Mouse (Mus musculus): ENCODE data around the gene Cnnm4. TPM values are rescaled to one million over a fixed set of nuclear protein-coding genes. Genes with fewer than 3 reads are reported as not detected.
A peak's percentile ranks its signal among the peaks of the same experiment; 100 is the strongest.

The Cnnm4 gene
- total and polyA plus RNA-seq, 3 experiments = 7.8 to 8.5 TPM; not detected in 1

DNA sequence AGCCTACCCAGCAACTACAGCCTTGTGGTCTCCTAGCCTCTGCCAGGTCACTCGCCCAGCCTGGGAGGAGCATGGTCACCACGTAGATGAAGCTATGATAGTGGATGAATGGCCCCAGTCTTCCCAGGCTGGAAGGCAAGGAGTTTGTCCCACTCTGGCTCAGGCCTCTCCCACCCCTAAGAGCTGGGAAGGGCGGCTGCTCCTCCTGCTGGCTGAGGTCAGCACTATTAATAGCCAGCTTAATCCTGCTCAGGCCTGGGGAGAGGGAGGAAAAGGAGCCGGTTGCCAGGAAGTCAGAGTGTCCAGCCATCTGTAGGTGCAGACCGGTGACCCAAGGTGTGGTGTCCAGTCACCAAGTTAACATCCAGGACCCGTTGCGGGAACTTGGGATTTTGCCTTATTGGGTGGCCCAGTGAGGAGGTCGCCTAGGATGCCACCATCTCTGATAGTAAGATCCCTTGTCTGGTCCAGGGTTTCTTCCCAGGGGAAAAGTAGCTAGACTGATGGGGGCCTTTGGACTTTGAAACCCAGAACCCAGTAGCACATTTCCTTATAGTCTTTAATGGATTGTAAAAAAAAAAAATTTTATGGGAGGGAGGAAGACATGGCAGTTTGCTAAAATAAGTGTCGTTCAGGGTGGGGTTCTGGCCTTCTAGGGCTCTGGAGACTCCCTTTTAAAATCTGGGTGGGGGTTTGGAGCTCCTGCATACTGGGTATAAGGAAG lies 21.2 kb downstream of the Cnnm4 start:
- no peaks in the 10 kb centered on the region for H3K79me2 ChIP-seq (ENCODE audit: control insufficient read depth, insufficient read depth, low read length, poor library complexity)
- H3K4me1 ChIP-seq (ENCODE audit: control insufficient read depth in 1 of 2, insufficient read depth in 2 of 2, low read length in 2 of 2) = no peaks in the 10 kb centered on the region
- no peak overlapping the region for H3K27ac ChIP-seq (ENCODE audit: control insufficient read depth, low read depth, low read length)
- peak in 1 of 3 experiments; percentile 12; a peak in 1 of 6 replicates for TF ChIP-seq CTCF (IDR thresholded peaks at IDR 0.05 in 2 of 3, conservative IDR thresholded peaks at IDR 0.05 in 1 of 3; ENCODE audit: control insufficient read depth in 1 of 3, insufficient read depth in 1 of 3, low read depth in 2 of 3, low read length in 3 of 3, poor library complexity in 1 of 3, severe bottlenecking in 1 of 3)
- TF ChIP-seq TAL1 (IDR thresholded peaks at IDR 0.05; ENCODE audit: low read length) = no peak
- TF ChIP-seq RAD21 (IDR thresholded peaks at IDR 0.05; ENCODE audit: low read depth, low read length) = peak; percentile 4
- H3K9me3 ChIP-seq (replicated peaks; ENCODE audit: insufficient read depth, low read length) = no peaks in the 10 kb centered on the region
- H3K27me3 ChIP-seq (ENCODE audit: control insufficient read depth in 1 of 2, insufficient read depth in 2 of 2, low read length in 2 of 2) = no peaks in the 10 kb centered on the region
- no peaks in the 10 kb centered on the region for H3K36me3 ChIP-seq (ENCODE audit: control insufficient read depth in 1 of 2, insufficient read depth in 2 of 2, low read length in 2 of 2)
- no peak for DNase-seq (ENCODE audit: low read depth, low spot score)
- H3K9ac ChIP-seq (ENCODE audit: control insufficient read depth, low read depth, low read length, poor library complexity, severe bottlenecking) = no peak overlapping the region
- no peak overlapping the region for H3K4me3 ChIP-seq (ENCODE audit: control insufficient read depth in 1 of 2, insufficient read depth in 1 of 2, low read depth in 2 of 2, low read length in 2 of 2)

DNA sequence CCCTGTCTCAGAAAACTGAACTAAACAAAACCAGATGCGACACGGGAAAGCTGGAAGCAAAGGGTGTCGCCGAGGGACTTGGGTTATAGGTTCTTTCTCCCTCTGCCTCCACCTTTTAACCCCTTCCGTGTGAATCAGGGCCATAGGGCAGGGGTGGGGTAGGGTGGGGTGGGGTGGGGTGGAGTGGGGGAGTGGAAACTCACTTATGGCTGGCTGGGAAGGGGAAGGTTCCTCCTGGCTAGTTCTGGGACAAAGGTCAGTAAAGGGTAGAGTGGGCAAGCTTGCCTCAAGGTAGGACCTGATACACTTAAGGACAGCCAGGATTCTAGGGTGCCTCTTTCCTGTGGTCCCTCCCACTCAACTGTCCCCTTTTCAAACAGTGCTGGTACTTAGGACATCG lies 21.9 kb downstream of the Cnnm4 start:
- Histone ChIP-seq H3K4me1 (ENCODE audit: control insufficient read depth in 1 of 2, insufficient read depth in 2 of 2, low read length in 2 of 2) (no peaks in the 10 kb centered on the region), H3K27me3 (ENCODE audit: control insufficient read depth in 1 of 2, insufficient read depth in 2 of 2, low read length in 2 of 2) (no peaks in the 10 kb centered on the region), H3K79me2 (ENCODE audit: control insufficient read depth, insufficient read depth, low read length, poor library complexity) (no peaks in the 10 kb centered on the region), H3K4me3 (ENCODE audit: control insufficient read depth in 1 of 2, insufficient read depth in 1 of 2, low read depth in 2 of 2, low read length in 2 of 2) (no peak overlapping the region), H3K9ac (ENCODE audit: control insufficient read depth, low read depth, low read length, poor library complexity, severe bottlenecking) (no peak overlapping the region), H3K27ac (ENCODE audit: control insufficient read depth, low read depth, low read length) (no peak overlapping the region), H3K9me3 (replicated peaks; ENCODE audit: insufficient read depth, low read length) (no peaks in the 10 kb centered on the region), H3K36me3 (ENCODE audit: control insufficient read depth in 1 of 2, insufficient read depth in 2 of 2, low read length in 2 of 2) (no peaks in the 10 kb centered on the region)
- DNase-seq (ENCODE audit: low read depth, low spot score) = no peak
- no peak for TF ChIP-seq RCOR1 (IDR thresholded peaks at IDR 0.05; ENCODE audit: low read depth, low read length)
- no peak for TF ChIP-seq POLR2AphosphoS2 (IDR thresholded peaks at IDR 0.05; ENCODE audit: low read length)

- Histone ChIP-seq H3K4me1 (ENCODE audit: control insufficient read depth in 1 of 2, insufficient read depth in 2 of 2, low read length in 2 of 2) (no peaks in the 10 kb centered on the region), H3K27me3 (ENCODE audit: control insufficient read depth in 1 of 2, insufficient read depth in 2 of 2, low read length in 2 of 2) (no peaks in the 10 kb centered on the region), H3K79me2 (ENCODE audit: control insufficient read depth, insufficient read depth, low read length, poor library complexity) (no peaks in the 10 kb centered on the region), H3K9me3 (replicated peaks; ENCODE audit: insufficient read depth, low read length) (no peaks in the 10 kb centered on the region), H3K27ac (ENCODE audit: control insufficient read depth, low read depth, low read length) (no peak overlapping the region), H3K36me3 (ENCODE audit: control insufficient read depth in 1 of 2, insufficient read depth in 2 of 2, low read length in 2 of 2) (no peaks in the 10 kb centered on the region), H3K9ac (ENCODE audit: control insufficient read depth, low read depth, low read length, poor library complexity, severe bottlenecking) (no peak overlapping the region), H3K4me3 (ENCODE audit: control insufficient read depth in 1 of 2, insufficient read depth in 1 of 2, low read depth in 2 of 2, low read length in 2 of 2) (no peak overlapping the region)
- no peak for DNase-seq (ENCODE audit: low read depth, low spot score)
- TF ChIP-seq SMC3 (IDR thresholded peaks at IDR 0.05; ENCODE audit: low read depth, low read length) (peak; percentile 44), RAD21 (IDR thresholded peaks at IDR 0.05; ENCODE audit: low read depth, low read length) (peak; percentile 50), CTCF (IDR thresholded peaks at IDR 0.05 in 2 of 3, conservative IDR thresholded peaks at IDR 0.05 in 1 of 3; ENCODE audit: control insufficient read depth in 1 of 3, insufficient read depth in 1 of 3, low read depth in 2 of 3, low read length in 3 of 3, poor library complexity in 1 of 3, severe bottlenecking in 1 of 3) (peak in 2 of 3 experiments; percentile 25 to 43; a peak in 4 of 6 replicates), EP300 (IDR thresholded peaks at IDR 0.05; ENCODE audit: low read depth in 1 of 2, low read length in 2 of 2) (no peak)
These were observed 25.3 kb downstream of the Cnnm4 start for GRCm38 (mm10) chr1:36496719-36497118.

GRCm38 (mm10) chr1:36497312-36497711 lies 25.9 kb downstream of the Cnnm4 start:
- Histone ChIP-seq H3K36me3 (ENCODE audit: control insufficient read depth in 1 of 2, insufficient read depth in 2 of 2, low read length in 2 of 2) (no peaks in the 10 kb centered on the region), H3K27ac (ENCODE audit: control insufficient read depth, low read depth, low read length) (no peak overlapping the region), H3K9ac (ENCODE audit: control insufficient read depth, low read depth, low read length, poor library complexity, severe bottlenecking) (no peak overlapping the region), H3K79me2 (ENCODE audit: control insufficient read depth, insufficient read depth, low read length, poor library complexity) (no peaks in the 10 kb centered on the region), H3K9me3 (replicated peaks; ENCODE audit: insufficient read depth, low read length) (no peaks in the 10 kb centered on the region), H3K4me3 (ENCODE audit: control insufficient read depth in 1 of 2, insufficient read depth in 1 of 2, low read depth in 2 of 2, low read length in 2 of 2) (no peak overlapping the region), H3K4me1 (ENCODE audit: control insufficient read depth in 1 of 2, insufficient read depth in 2 of 2, low read length in 2 of 2) (no peaks in the 10 kb centered on the region), H3K27me3 (ENCODE audit: control insufficient read depth in 1 of 2, insufficient read depth in 2 of 2, low read length in 2 of 2) (no peaks in the 10 kb centered on the region)
- no peak for DNase-seq (ENCODE audit: low read depth, low spot score)
- TF ChIP-seq ELF1 (IDR thresholded peaks at IDR 0.05; ENCODE audit: low read depth, low read length) = no peak
- TF ChIP-seq BHLHE40 (IDR thresholded peaks at IDR 0.05; ENCODE audit: borderline replicate concordance, low read depth, low read length) = no peak
- TF ChIP-seq POLR2A (IDR thresholded peaks at IDR 0.05; ENCODE audit: control insufficient read depth in 1 of 2, insufficient read depth in 1 of 2, low read depth in 1 of 2, low read length in 2 of 2, poor library complexity in 1 of 2) = no peak
- TF ChIP-seq MYB (IDR thresholded peaks at IDR 0.05; ENCODE audit: low read depth, low read length) = no peak
- no peak for TF ChIP-seq KAT2A (conservative IDR thresholded peaks at IDR 0.05; ENCODE audit: low read depth, low read length)
- no peak for TF ChIP-seq USF2 (IDR thresholded peaks at IDR 0.05; ENCODE audit: borderline replicate concordance in 1 of 2, insufficient read depth in 1 of 2, low read depth in 1 of 2, low read length in 2 of 2)
- TF ChIP-seq RAD21 (IDR thresholded peaks at IDR 0.05; ENCODE audit: low read depth, low read length) = no peak
- no peak for TF ChIP-seq E2F4 (IDR thresholded peaks at IDR 0.05; ENCODE audit: borderline replicate concordance, low read depth, low read length)
- no peak for TF ChIP-seq EP300 (IDR thresholded peaks at IDR 0.05; ENCODE audit: low read depth in 1 of 2, low read length in 2 of 2)
- TF ChIP-seq HCFC1 (IDR thresholded peaks at IDR 0.05; ENCODE audit: low read depth, low read length) = no peak
- no peak for TF ChIP-seq ZMIZ1 (IDR thresholded peaks at IDR 0.05; ENCODE audit: low read depth, low read length)
- TF ChIP-seq MEF2A (IDR thresholded peaks at IDR 0.05; ENCODE audit: extremely low read depth, insufficient replicate concordance, low read depth, low read length, poor library complexity, severe bottlenecking) = no peak
- no peak for TF ChIP-seq CTCF (IDR thresholded peaks at IDR 0.05 in 2 of 3, conservative IDR thresholded peaks at IDR 0.05 in 1 of 3; ENCODE audit: control insufficient read depth in 1 of 3, insufficient read depth in 1 of 3, low read depth in 2 of 3, low read length in 3 of 3, poor library complexity in 1 of 3, severe bottlenecking in 1 of 3)
